Mouse (Mus musculus) gastrocnemius, adult 18-20 months (tissue): ENCODE results near the gene Hfe2. TPM values are rescaled to one million over a fixed set of nuclear protein-coding genes. Genes with fewer than 3 reads are reported as not detected.

Experiments
- DNase-seq: peaks from one replicate; pipeline ENCODE4 v3.0.0; 2021; ENCODE audit warnings: low spot score
- total RNA-seq, 2 experiments: library from RNA; stranded (reverse); gene quantifications; 2 replicates each; pipeline ENCODE4 v1.2.3; 2021

Gene Hfe2
- total RNA-seq, 2 experiments from 2014 or later: 622 to 636 TPM

GRCm38 (mm10) chr3:96557694-96558093, 32.7 kb downstream of the Hfe2 start, which contains the start of gene Txnip:
TSS of gene Txnip (plus strand) at chr3:96557957.
- peak; percentile 100 for DNase-seq

DNA sequence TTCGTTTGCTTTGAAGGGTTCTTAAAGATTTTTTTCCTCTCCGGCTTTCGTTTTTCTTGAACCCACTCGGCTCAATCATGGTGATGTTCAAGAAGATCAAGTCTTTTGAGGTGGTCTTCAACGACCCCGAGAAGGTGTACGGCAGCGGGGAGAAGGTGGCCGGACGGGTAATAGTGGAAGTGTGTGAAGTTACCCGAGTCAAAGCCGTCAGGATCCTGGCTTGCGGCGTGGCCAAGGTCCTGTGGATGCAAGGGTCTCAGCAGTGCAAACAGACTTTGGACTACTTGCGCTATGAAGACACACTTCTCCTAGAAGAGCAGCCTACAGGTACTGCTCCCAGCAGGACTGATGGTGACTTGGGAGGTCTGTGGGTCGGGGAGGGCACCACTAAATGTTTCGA, 33.2 kb downstream of the Hfe2 start:
- no peak for DNase-seq

- no peak for DNase-seq
These were observed 33.8 kb downstream of the Hfe2 start for GRCm38 (mm10) chr3:96558668-96559196.

GRCm38 (mm10) chr3:96559398-96559910, 34.5 kb downstream of the Hfe2 start:
- DNase-seq: peak; percentile 61

- DNase-seq: peak; percentile 61
These were observed 35.2 kb downstream of the Hfe2 start for GRCm38 (mm10) chr3:96559911-96560850.

DNA sequence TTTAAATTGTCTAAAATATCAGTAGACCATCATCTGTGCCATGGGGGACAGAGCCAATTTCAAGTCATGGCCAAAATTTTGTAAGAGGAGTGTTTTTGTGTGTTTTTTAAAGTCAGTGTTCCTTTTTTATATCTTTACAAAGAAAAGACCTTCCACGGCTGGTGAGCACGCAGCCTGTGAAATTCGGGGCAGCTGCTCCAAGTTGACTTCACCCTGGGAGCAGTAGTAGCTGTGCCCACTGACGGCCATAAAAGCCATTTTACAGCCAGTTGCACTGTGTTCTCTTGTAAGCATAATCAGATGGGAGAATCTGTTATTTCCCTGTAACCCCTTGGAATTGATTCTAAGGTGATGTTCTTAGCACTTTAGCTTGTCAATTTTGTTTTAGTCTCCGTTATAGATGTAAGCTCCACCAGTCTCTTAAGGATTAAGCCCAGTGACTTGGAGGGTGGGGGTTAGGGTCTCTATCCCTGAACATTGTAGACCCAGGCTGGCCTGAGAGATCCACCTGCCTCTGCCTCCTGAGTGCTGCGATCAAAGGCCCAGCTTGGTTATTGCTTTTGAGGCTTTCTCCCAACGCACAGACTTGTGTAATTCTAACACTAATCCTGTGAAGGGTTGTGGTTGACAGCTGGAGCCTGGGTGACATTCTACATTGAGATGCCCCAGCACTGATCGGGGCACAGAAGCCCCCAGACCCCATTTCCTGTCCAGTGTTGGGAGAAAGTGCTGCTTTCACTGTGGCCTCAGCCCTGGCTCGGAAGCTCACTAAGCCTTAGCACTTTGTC, 36.1 kb downstream of the Hfe2 start:
- peak; percentile 61 for DNase-seq

DNA sequence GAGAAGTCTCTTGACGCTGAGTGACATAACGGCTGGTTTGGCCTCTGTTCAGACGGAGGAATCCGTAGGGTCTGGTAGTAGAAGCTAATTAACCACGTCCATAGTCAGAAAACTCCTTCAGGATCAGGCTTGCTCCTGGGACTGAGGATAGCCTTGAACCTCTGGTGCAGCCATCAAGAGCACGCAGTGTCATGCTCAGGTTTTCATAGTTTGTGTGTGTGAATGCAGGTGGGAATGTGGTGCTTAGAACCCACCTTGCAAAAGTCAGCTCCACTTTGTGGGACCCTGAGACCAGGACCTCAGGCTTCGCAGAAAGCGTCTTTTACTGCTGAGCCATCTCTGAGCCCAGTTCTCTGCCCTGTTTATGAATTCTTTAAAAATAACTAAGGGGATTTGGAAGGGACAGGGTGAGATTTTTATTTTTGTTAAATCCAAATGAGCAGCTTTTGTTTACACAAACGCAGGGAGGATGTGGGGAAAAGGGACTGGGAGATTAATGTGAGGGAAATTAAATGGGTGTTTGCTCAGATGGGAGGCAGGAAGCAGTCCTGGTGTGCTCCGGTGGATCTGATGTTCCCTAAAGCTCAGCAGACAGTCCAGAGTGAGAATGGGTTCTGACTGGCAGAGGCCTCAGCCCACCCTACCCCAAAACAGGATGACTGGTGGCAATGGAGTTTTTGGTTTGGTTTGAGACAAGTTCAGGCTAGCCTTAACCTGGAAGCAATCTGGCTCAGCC, 37.1 kb downstream of the Hfe2 start:
- peak; percentile 82 for DNase-seq

DNA sequence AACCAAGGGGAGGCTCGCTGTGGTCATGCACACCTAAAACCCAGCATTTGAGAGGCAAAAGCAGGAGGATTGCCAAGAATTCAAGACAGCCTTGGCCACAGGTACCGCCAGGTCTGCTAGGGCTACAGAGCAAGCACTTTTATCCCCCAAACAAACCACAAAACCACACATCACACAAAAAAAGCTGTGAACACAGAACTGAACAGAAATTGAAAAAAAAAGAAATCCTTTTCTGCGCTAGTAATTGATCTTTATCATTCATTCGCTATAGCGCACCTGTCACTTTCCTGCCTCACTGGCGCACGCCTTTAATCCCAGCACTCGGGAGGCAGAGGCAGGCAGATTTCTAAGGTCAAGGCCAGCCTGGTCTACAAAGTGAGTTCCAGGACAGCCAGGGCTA, 38.3 kb downstream of the Hfe2 start:
- DNase-seq: no peak

GRCm38 (mm10) chr3:96563911-96564632, 39.1 kb downstream of the Hfe2 start:
- peak; percentile 58 for DNase-seq

GRCm38 (mm10) chr3:96564633-96565032, 39.7 kb downstream of the Hfe2 start:
- DNase-seq: peak; percentile 47

GRCm38 (mm10) chr3:96565105-96565504, 40.1 kb downstream of the Hfe2 start:
- no peak for DNase-seq

GRCm38 (mm10) chr3:96566661-96567450, 41.9 kb downstream of the Hfe2 start:
- no peak for DNase-seq

GRCm38 (mm10) chr3:96568605-96569004, 43.6 kb downstream of the Hfe2 start:
- no peak for DNase-seq

GRCm38 (mm10) chr3:96569506-96569905, 44.5 kb downstream of the Hfe2 start:
- peak; percentile 49 for DNase-seq

GRCm38 (mm10) chr3:96569966-96570605, 45.1 kb downstream of the Hfe2 start:
- DNase-seq: no peak

DNA sequence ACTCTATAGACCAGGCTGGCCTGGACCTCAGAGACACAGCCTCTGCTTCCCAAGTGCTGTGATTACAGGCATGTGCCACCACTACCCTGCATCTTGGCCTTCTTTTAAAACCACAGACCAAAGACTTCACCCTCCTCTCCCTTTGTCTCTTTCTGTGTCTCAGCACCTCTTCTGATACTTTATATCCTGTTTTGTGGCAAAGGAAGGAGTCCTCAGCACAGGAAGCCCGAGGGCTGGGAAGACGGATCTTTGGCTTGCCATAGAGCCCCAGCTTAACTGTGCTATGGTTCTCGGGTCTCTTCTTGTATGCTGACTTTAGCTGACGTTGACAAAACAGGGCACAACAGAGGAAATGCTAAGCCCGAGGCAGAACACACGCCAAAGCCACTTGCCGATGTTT, 45.7 kb downstream of the Hfe2 start:
- no peak for DNase-seq

GRCm38 (mm10) chr3:96571336-96571735, 46.4 kb downstream of the Hfe2 start:
- no peak for DNase-seq

- DNase-seq: peak; percentile 65
These were observed 47.1 kb downstream of the Hfe2 start for GRCm38 (mm10) chr3:96571896-96572698.
